Mouse (Mus musculus) liver, embryonic 14.5 days (tissue): Measurements from ENCODE around the gene Tec. TPM values are rescaled to one million over a fixed set of nuclear protein-coding genes. Genes with fewer than 3 reads are reported as not detected.

Source experiments
- ATAC-seq: fragments of 200-750 bp; cut with Nextera tagmentation; 2 replicates; pipeline ENCODE4 v1.8.0; 2017; ENCODE audit warnings: moderate number of reproducible peaks, mild to moderate bottlenecking, moderate library complexity; ENCODE audit not compliant: insufficient read depth
- DNase-seq, 3 experiments: peaks; one replicate each; pipeline ENCODE4 v3.0.0-alpha.2; 2012 to 2013; ENCODE audit warnings: low read depth in 3 of 3, low spot score in 3 of 3
- H3K27ac ChIP-seq: fragments of 300-500 bp; sonication (generic); 2 replicates; pipeline ENCODE4 v1.5.1; 2014; ENCODE audit warnings: moderate library complexity, mild to moderate bottlenecking, control low read depth, inconsistent platforms
- H3K27me3 ChIP-seq: fragments of 300-500 bp; sonication (generic); 2 replicates; pipeline ENCODE4 v1.6.1; 2014; ENCODE audit warnings: mild to moderate bottlenecking, low read length, moderate library complexity; ENCODE audit not compliant: control insufficient read depth, insufficient read depth
- H3K36me3 ChIP-seq: fragments of 300-500 bp; sonication (generic); replicated peaks from 2 replicates; pipeline ENCODE4 v1.6.1; 2014; ENCODE audit warnings: low read depth; ENCODE audit not compliant: control insufficient read depth, insufficient read depth
- H3K4me1 ChIP-seq, 2 experiments: fragments of 200-500 bp in 1 of 2; fragments of 300-500 bp in 1 of 2; sonication (generic) in 1 of 2; replicated peaks; 2 replicates each; pipeline ENCODE4 v1.6.1; 2012 to 2014; ENCODE audit warnings: antibody characterized with exemption in 1 of 2, inconsistent platforms in 1 of 2, low read length in 1 of 2; ENCODE audit not compliant: control insufficient read depth in 2 of 2, insufficient read depth in 2 of 2
- H3K4me2 ChIP-seq: fragments of 300-500 bp; sonication (generic); 2 replicates; pipeline ENCODE4 v1.6.1; 2014; ENCODE audit warnings: low read depth, mild to moderate bottlenecking, control low read depth, moderate library complexity
- H3K4me3 ChIP-seq, 2 experiments: fragments of 200-500 bp in 1 of 2; fragments of 300-500 bp in 1 of 2; sonication (generic) in 1 of 2; 2 replicates each; pipeline ENCODE4 v1.5.1; 2012 to 2014; ENCODE audit warnings: low read depth in 2 of 2, low read length in 2 of 2, mild to moderate bottlenecking in 2 of 2, control low read depth in 1 of 2, inconsistent platforms in 1 of 2, moderate library complexity in 1 of 2; ENCODE audit not compliant: insufficient read depth in 1 of 2
- H3K9ac ChIP-seq: fragments of 300-500 bp; sonication (generic); replicated peaks from 2 replicates; pipeline ENCODE4 v1.6.1; 2014; ENCODE audit warnings: mild to moderate bottlenecking, control low read depth, moderate library complexity
- H3K9me3 ChIP-seq: fragments of 300-500 bp; sonication (generic); 2 replicates; pipeline ENCODE4 v1.6.1; 2016; ENCODE audit warnings: low read length, mixed read lengths; ENCODE audit not compliant: control insufficient read depth
- CTCF ChIP-seq: IDR thresholded peaks from 2 replicates; pipeline ENCODE4 v1.5.1; 2016; ENCODE audit warnings: antibody characterized with exemption, low read depth, control low read depth
- EP300 ChIP-seq: IDR thresholded peaks from 2 replicates; pipeline ENCODE4 v1.6.1; 2016; ENCODE audit warnings: antibody characterized with exemption, low read depth
- WGBS: fragments of 180-500 bp; shearing (Covaris S2); extraction: QIAGEN DNeasy Blood & Tissue Kit; methylation state at CpG from one replicate; pipeline ENCODE4 v1.1.7; 2014; ENCODE audit not compliant: insufficient replicate concordance; 5-methylcytosine and 5-hydroxymethylcytosine counted together
- polyA plus RNA-seq, 2 experiments: library from polyadenylated mRNA; depleted of rRNA in 1 of 2; stranded (reverse) in 1 of 2; unstranded in 1 of 2; fragments of >200 nt; fragmentation: Nextera tagmentation in 1 of 2; extraction: Ambion mirVana in 1 of 2; gene quantifications; 2 replicates each; pipeline versions ENCODE4 v1.2.1 to v1.2.3; 2012 to 2014

The Tec gene
- polyA plus RNA-seq, 2 experiments = 1.9 to 3.3 TPM

DNA sequence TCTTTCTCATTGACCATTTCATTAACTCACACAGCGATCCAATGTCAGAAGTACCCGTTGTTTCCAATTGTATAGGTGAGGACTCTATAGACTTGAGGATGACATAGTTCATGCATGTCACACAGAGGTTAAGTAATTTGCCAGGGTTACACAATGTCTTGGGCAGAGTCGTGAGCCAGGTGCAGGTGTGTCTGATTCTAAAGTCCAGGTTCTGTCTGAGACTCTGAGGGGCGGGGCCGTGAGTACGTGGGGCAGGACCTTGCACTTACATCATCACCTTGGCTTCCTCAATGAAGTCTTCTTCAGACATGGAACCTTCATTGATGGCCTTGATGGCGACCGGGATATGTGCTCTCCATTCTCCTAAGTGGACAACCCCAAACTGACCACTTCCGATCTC, 158.3 kb downstream of the Tec start:
- 66% methylated on average over 9 of the region's 9 CpGs for WGBS
- no peaks in the 10 kb centered on the region for H3K4me1 ChIP-seq
- H3K4me2 ChIP-seq = no peak overlapping the region
- no peak overlapping the region for H3K4me3 ChIP-seq
- H3K9ac ChIP-seq = no peak overlapping the region
- DNase-seq (no peak), ATAC-seq (no peak)
- no peak overlapping the region for H3K27ac ChIP-seq
- H3K27me3 ChIP-seq = no peaks in the 10 kb centered on the region
- H3K9me3 ChIP-seq = no peaks in the 10 kb centered on the region
- no peak for TF ChIP-seq CTCF
- TF ChIP-seq EP300 = no peak
- H3K36me3 ChIP-seq = no peaks in the 10 kb centered on the region

DNA sequence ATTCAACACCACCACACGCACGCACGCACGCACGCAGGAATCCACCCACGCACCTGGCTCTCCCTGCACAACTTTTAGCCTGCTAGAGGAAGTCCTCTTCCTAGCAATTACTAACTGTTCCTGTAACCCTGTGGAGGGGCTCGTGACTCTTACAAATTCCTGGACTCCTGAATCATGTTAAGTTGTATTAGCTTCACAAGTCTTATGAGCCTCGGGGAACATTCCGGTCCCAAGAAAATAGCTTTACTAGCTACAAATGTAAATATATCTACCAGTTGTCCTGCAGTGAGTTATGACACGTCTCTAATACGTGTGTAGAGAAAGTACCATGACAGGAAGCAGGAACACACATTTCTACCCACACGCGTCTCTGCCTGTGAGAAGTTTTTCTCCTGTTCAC, 158.8 kb downstream of the Tec start:
- Histone ChIP-seq H3K9me3 (no peaks in the 10 kb centered on the region), H3K27me3 (no peaks in the 10 kb centered on the region), H3K9ac (no peak overlapping the region), H3K36me3 (no peaks in the 10 kb centered on the region), H3K4me2 (no peak overlapping the region), H3K4me3 (no peak overlapping the region), H3K4me1 (no peaks in the 10 kb centered on the region), H3K27ac (no peak overlapping the region)
- no peak for DNase-seq
- WGBS = 69% methylated on average over 13 of the region's 13 CpGs
- no peak for ATAC-seq
- TF ChIP-seq CTCF = no peak
- TF ChIP-seq EP300 = no peak

DNA sequence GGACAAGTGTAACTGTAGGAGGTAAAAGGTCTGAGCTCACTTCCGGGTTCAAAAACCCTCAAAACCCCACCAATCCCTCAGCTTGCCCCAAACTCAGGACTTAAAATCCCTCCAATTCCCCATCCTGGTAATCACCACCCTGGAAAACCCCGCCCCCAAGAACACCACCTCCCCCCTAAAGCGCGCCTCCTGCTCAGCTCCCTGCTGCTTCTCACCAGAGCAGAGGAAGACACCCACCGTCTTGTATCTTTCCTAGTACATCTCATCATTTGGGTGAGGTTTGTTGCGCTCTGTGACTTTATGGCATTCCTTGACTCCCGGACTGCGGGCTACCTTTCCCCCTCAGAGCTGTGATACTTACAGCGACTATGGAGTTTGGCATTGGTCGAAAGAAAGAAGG, 161.6 kb downstream of the Tec start:
- no peak overlapping the region for H3K4me2 ChIP-seq
- no peak overlapping the region for H3K9ac ChIP-seq
- H3K4me3 ChIP-seq = no peak overlapping the region
- no peak overlapping the region for H3K27ac ChIP-seq
- H3K36me3 ChIP-seq = no peaks in the 10 kb centered on the region
- H3K27me3 ChIP-seq = no peaks in the 10 kb centered on the region
- no peaks in the 10 kb centered on the region for H3K9me3 ChIP-seq
- TF ChIP-seq EP300 = no peak
- no peak for TF ChIP-seq CTCF
- 66% methylated on average over 10 of the region's 10 CpGs for WGBS
- no peak for DNase-seq
- no peak for ATAC-seq
- H3K4me1 ChIP-seq = no peaks in the 10 kb centered on the region

DNA sequence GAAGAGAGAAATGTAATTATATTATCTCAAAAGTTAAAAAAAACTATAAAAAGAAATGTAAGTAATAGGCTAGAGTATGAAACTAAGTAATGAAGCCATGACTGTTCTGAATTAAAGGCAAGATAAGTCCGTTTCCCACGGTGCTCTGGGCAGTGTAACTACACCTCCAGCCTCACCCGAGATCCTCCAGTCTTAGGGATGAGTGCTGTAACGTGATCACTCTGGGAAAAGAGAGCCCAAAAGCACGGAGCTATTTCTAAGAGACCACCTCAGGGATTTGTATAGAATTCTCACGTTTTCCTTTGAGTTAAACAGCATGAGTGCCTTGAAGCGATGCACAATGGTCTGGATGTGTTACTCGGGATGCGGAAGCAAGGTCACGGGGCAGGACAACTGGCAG, 162.2 kb downstream of the Tec start:
- Histone ChIP-seq H3K9me3 (no peaks in the 10 kb centered on the region), H3K4me3 (no peak overlapping the region), H3K4me2 (no peak overlapping the region), H3K27ac (no peak overlapping the region), H3K9ac (no peak overlapping the region), H3K27me3 (no peaks in the 10 kb centered on the region), H3K4me1 (no peaks in the 10 kb centered on the region), H3K36me3 (no peaks in the 10 kb centered on the region)
- ATAC-seq = no peak
- no peak for TF ChIP-seq CTCF
- DNase-seq = no peak
- 69% methylated on average over 10 of the region's 10 CpGs for WGBS

Other genes starting within 250 kb of the Tec start
- gene Cnga1, start 224.2 kb downstream of the Tec start, polyA plus RNA-seq (2012; rRNA removed) = not detected in 2 replicates
- not detected in 2 replicates for gene Cnga1, start 224.2 kb downstream of the Tec start, polyA plus RNA-seq (2014; fragmentation: Nextera tagmentation; extraction: Ambion mirVana)
- 1.2 and 1.7 TPM in 2 replicates for gene Nipal1, start 220.7 kb downstream of the Tec start, polyA plus RNA-seq (2012; rRNA removed)
- gene Nipal1, start 220.7 kb downstream of the Tec start, polyA plus RNA-seq (2014; fragmentation: Nextera tagmentation; extraction: Ambion mirVana) = 8.9 and 10.0 TPM in 2 replicates
- 0.01 TPM in 2 replicates for gene Txk, start 115.7 kb downstream of the Tec start, polyA plus RNA-seq (2012; rRNA removed)
- gene Txk, start 115.7 kb downstream of the Tec start, polyA plus RNA-seq (2014; fragmentation: Nextera tagmentation; extraction: Ambion mirVana) = 0.08 TPM in 1 of 2 replicates, not detected in the other
- gene Slain2, start 45.8 kb upstream of the Tec start, polyA plus RNA-seq (2012; rRNA removed) = 3.8 and 4.5 TPM in 2 replicates
- 5.4 and 6.0 TPM in 2 replicates for gene Slain2, start 45.8 kb upstream of the Tec start, polyA plus RNA-seq (2014; fragmentation: Nextera tagmentation; extraction: Ambion mirVana)
- gene Gm10135, start 106.2 kb upstream of the Tec start, polyA plus RNA-seq (2012; rRNA removed) = not detected in 2 replicates
- gene Gm10135, start 106.2 kb upstream of the Tec start, polyA plus RNA-seq (2014; fragmentation: Nextera tagmentation; extraction: Ambion mirVana) = not detected in 2 replicates
- 0.03 and 0.06 TPM in 2 replicates for gene Slc10a4, start 138.4 kb upstream of the Tec start, polyA plus RNA-seq (2012; rRNA removed)
- not detected in 2 replicates for gene Slc10a4, start 138.4 kb upstream of the Tec start, polyA plus RNA-seq (2014; fragmentation: Nextera tagmentation; extraction: Ambion mirVana)